Mouse (Mus musculus): Measurements from ENCODE around the gene Syne3. TPM values are rescaled to one million over a fixed set of nuclear protein-coding genes. Genes with fewer than 3 reads are reported as not detected.

The Syne3 gene
- total RNA-seq, 2 experiments from 2014 or later = 1.7 to 1.9 TPM

DNA sequence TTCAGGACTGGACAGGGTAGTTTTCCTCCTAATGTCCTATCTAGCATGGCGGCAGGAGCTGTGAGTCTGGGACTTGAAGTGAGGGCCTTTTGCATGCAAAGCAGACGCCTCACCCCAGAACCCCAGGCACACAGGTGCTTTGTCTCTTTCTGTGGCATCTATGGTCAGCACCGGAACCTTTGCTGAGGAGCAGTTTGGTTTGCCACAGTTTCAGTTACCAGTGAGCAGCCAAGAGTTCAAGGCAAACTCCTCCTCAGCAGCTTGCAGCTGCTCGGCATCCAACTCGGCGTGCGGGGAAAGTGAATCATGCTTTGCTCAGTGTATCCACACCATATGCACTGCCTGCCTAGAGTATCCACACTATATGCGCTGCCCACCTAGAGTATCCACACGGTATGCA, 13.2 kb upstream of the Syne3 start:
- Histone ChIP-seq H3K27ac (no peak overlapping the region), H3K4me3 (no peak overlapping the region)
- intact Hi-C loops (cut with DNase I) = loop anchor here (10.0 kb wide), 2 partner anchors 188 to 578 kb away; no protein-coding TSS in a partner anchor
- DNase-seq (ENCODE audit: extremely low spot score in 1 of 2, low spot score in 2 of 2) = no peak
- TF ChIP-seq CTCF (IDR thresholded peaks at IDR 0.05) = no peak

DNA sequence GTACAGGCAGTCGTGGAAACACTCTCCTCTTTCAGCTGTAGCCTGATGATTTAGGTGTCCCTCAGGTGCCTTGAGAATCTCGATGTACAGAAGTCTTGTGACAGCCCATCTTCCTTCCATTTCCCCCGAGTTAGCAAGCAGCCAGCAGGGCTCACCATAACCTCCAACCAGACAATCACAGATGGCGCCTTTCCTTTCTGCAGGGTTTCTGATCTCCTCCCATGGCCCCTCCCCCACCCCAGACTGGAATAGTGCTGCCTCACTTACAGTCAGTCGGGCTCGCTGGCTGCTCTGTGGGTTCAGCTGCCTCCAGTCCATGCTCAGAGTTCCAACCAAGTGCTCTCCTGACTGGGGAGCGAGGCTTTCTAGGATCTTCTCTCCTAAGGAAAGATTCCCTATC, 12.5 kb upstream of the Syne3 start:
- TF ChIP-seq CTCF (IDR thresholded peaks at IDR 0.05) = no peak
- DNase-seq (ENCODE audit: extremely low spot score in 1 of 2, low spot score in 2 of 2) = no peak
- intact Hi-C loops (cut with DNase I) = loop anchor here (10.0 kb wide), 2 partner anchors 187 to 577 kb away; no protein-coding TSS in a partner anchor
- no peak overlapping the region for H3K4me3 ChIP-seq
- no peak overlapping the region for H3K27ac ChIP-seq

DNA sequence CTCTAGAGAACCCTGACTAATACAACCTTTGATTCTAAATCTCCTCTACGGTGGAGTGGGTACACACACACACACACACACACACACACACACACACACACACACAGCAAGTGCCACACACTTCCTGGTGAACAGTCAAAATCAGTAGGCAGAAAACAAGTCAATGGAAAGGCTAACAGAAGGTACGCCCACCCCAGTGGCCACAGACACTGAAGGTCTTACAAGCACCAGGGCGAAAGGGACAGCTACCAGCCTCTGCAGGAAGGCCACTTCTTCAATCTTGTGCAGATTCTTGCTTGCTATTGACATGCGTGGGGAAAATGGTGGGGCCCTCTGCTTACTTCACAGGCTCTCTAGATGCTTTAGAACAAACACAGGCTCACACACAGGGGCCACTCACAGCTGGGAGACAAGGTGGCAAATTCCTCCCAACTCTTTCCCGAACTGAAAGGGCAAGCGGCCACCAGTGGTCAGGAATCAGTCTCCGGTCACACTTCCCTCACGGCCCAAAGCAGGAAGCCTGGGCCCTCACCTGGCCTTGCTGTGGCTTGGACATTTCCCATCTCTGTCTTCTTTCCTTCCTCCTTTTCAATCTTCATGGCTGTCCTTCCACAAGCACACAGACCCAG, 11.9 kb upstream of the Syne3 start:
- no peak overlapping the region for H3K4me3 ChIP-seq
- intact Hi-C loops (cut with DNase I) = loop anchor here (10.0 kb wide), 2 partner anchors 187 to 577 kb away; no protein-coding TSS in a partner anchor
- TF ChIP-seq CTCF (IDR thresholded peaks at IDR 0.05) = no peak
- no peak overlapping the region for H3K27ac ChIP-seq
- DNase-seq (ENCODE audit: extremely low spot score in 1 of 2, low spot score in 2 of 2) = no peak

DNA sequence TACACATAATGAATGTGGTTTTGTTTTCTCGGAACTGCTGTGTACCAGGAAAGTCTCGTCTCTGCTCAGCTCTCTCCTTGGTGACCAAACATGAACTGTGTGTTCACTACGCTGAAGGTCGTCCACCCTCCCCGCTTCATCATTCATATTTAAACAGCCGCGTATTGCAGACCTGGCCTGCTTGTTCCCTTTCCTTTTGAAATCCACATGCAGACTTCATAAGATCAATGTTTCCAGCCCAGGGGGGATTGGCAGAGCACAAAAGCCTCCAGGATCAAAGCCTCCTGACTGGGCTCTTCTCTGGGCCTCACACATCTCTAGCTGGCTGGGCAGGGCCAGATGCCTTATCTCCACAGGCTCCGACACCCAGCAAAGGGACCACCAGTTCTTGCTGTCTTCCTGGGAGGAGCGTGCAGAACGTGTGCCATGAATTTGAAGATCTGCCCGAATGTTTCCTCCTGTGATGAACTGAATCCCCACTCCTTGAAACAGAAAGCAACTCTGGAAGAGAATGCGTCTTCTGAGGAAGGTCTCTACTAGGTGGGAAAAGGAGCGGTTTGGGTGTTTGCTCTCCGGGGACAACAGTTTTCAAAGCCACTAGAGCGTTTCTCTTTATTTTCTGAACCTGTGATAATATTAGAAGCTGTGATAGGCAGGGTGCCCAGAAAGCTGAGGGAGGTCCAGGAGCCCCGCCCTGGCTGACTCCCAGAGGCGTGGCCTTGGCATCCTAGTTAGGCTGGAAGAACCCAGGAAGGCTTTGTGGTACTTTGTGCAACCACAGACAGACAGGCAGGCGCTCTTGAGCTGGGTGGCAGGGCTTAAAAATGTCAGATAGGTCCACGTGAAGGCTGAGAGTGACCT, 10.0 kb upstream of the Syne3 start:
- DNase-seq (ENCODE audit: extremely low spot score in 1 of 2, low spot score in 2 of 2) = no peak
- H3K27ac ChIP-seq = peak overlapping the region; percentile 47
- TF ChIP-seq CTCF (IDR thresholded peaks at IDR 0.05) = no peak; the same call in 1 of the 2 replicates
- intact Hi-C loops (cut with DNase I) = loop anchor here (10.0 kb wide), 2 partner anchors 185 to 575 kb away; no protein-coding TSS in a partner anchor
- H3K4me3 ChIP-seq = no peak overlapping the region

DNA sequence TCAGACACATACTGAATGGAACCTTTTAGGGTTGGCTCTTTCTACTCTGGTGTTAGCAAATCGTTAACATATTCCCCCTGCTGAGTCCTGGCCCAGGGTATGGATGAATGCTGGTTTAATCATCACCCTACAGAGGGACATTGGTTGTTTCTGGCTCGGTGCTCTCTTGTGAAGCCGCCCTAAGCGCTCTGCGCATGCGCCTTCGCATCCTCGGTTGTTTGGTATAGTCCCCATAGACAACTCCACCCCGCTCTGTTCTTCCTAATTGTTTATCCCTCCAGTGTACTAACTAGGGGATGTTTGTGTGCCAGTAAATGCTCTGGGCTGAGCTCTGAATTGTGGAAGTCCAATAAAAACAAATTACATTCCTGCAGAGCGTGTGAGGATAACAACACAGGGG, 7.0 kb upstream of the Syne3 start:
- Histone ChIP-seq H3K4me3 (no peak overlapping the region), H3K27ac (no peak overlapping the region)
- no peak for TF ChIP-seq CTCF (IDR thresholded peaks at IDR 0.05)
- intact Hi-C loops (cut with DNase I) = no loop called here
- DNase-seq (ENCODE audit: extremely low spot score in 1 of 2, low spot score in 2 of 2) = no peak

DNA sequence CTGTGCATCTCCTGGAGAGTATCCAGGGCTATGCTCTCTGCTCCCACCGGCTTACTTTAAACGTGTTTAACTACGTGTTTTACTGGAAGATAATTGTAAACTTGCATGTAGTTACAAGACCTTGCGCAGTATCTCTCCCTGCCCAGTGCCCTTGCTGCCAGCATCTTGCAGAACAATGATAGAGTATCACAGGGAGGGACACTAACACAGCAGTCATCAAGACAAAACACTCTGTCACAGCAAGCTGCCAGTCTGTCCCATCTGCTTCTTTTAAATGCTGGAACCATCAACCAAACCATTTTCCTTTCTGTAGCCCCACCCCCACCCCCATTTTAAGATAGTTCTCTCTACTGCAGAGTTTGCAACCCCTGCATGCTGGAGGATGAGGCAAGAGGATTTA, 6.6 kb upstream of the Syne3 start:
- no peak for DNase-seq (ENCODE audit: extremely low spot score in 1 of 2, low spot score in 2 of 2)
- intact Hi-C loops (cut with DNase I) = no loop called here
- Histone ChIP-seq H3K27ac (no peak overlapping the region), H3K4me3 (no peak overlapping the region)
- no peak for TF ChIP-seq CTCF (IDR thresholded peaks at IDR 0.05)

DNA sequence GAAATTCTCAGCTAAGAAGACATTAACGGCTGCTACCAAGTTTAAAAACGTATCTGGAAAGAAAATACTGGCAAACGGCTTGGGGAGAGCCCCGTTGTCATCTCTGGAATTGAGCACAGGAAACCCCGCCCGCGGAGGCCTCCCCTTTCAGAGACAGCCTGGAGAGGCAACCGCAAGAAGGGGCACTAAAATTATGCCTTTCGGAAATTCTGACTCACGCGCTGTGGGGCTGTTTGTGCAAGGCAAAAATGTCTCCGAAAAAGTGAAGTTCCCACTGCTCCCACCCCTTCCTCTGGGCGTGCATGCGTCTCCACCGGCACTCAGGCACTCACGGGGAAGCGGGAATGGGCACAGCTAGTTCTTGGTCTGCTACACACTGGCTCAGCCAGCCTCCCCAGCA, 3.5 kb upstream of the Syne3 start:
- peak; percentile 56 to 64 for DNase-seq (ENCODE audit: extremely low spot score in 1 of 2, low spot score in 2 of 2)
- intact Hi-C loops (cut with DNase I) = no loop called here
- H3K4me3 ChIP-seq = peak overlapping the region; percentile 13; the same call in 1 of the 2 replicates
- TF ChIP-seq CTCF (IDR thresholded peaks at IDR 0.05) = no peak
- 0 out of 2 replicates have a peak overlapping the region, but pooled peaks have one; percentile 11 for H3K27ac ChIP-seq

DNA sequence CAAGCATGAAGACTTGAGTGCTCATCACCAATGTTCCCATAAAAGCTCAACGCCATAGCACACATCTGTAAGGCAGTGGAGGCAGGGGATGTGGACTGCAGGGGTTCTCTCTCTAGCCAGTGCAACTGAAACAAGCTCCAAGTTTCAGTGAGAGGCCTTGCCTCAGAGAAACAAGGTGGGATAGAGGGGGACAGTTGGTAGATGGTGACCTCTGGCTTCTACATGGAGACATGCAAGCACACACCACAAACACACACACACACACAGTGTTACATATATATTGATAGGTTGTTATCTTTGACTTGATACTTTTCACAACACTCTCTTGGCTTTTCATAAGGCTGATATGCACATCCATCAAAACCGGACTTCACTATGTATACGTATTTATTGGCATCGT, 2.7 kb upstream of the Syne3 start:
- intact Hi-C loops (cut with DNase I) = no loop called here
- H3K4me3 ChIP-seq = no peak overlapping the region
- H3K27ac ChIP-seq = no peak overlapping the region
- TF ChIP-seq CTCF (IDR thresholded peaks at IDR 0.05) = no peak
- no peak for DNase-seq (ENCODE audit: extremely low spot score in 1 of 2, low spot score in 2 of 2)

DNA sequence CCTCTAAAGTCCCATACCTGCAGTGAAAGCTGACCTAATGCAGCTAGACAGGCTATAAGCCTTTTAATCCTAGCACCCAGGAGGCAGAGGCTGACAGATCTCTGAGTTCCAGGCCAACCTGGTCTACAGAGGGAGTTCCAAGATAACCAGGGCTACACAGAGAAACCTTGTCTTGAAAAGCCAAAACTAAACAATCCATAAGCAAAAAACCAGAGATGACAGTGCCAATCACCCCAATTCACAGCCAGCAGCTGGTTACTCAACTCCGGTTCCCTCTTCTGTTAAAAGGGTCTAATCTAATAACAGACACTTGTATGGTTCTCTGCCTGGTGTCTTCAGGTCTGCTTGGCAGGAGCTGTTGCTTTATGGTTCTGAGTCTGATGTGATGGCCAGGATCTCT, 2.0 kb upstream of the Syne3 start:
- Histone ChIP-seq H3K4me3 (no peak overlapping the region), H3K27ac (no peak overlapping the region)
- TF ChIP-seq CTCF (IDR thresholded peaks at IDR 0.05) = no peak
- intact Hi-C loops (cut with DNase I) = no loop called here
- DNase-seq (ENCODE audit: extremely low spot score in 1 of 2, low spot score in 2 of 2) = no peak

DNA sequence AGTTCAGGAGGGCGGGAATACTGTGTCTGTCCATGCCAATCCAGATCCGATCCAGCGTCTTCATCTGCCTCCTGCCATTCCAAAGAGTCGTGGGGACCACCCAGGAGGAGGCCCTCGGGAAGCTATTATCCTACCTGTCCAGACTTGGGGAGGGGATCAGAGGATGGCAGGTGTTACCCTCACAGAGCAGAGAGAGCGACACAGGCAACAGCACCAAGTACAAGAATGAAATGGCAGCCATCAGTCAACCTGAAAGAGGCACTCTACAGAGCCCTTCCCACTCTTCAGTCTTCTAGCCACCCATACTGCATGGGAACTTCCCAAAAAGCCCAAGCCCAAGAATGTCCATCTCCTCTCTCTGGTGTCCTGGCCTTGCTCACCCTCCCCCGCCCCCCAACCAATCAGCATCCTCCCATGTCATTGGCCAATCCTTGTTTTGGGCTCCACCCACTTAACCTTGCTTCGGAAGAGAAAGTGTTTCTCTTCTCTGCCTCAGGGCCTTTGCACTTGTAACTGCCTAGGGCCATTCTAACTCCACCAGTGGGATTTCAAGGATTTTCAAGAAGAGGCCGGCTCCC, 693 bp upstream of the Syne3 start:
- H3K4me3 ChIP-seq = peak overlapping the region; percentile 70
- no peak for DNase-seq (ENCODE audit: extremely low spot score in 1 of 2, low spot score in 2 of 2)
- no peak overlapping the region for H3K27ac ChIP-seq
- no peak for TF ChIP-seq CTCF (IDR thresholded peaks at IDR 0.05)
- intact Hi-C loops (cut with DNase I) = no loop called here

DNA sequence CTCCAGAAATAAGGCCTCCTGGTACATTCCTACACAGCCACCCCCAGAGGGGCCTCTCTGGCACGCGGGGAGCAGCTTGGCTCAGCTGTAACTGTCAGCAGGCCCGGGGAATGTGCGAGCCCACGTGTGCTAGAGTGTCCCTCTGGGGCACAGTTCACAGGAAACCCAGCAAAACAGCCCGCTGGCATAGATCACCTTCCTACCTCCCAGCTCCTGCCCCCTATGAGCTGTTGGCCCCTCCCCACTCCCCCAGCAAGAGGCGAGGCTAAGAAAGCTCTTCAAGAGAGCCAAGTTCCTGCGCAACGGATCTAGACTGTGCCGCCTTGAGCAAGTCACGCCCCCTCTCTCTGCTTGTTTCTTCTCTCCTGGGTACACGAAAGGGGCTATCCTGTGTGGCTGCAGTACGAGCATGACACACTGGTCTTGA, 844 bp downstream of the Syne3 start:
- intact Hi-C loops (cut with DNase I) = no loop called here
- H3K4me3 ChIP-seq = peak overlapping the region; percentile 70
- no peak overlapping the region for H3K27ac ChIP-seq
- no peak for DNase-seq (ENCODE audit: extremely low spot score in 1 of 2, low spot score in 2 of 2)
- no peak for TF ChIP-seq CTCF (IDR thresholded peaks at IDR 0.05)

DNA sequence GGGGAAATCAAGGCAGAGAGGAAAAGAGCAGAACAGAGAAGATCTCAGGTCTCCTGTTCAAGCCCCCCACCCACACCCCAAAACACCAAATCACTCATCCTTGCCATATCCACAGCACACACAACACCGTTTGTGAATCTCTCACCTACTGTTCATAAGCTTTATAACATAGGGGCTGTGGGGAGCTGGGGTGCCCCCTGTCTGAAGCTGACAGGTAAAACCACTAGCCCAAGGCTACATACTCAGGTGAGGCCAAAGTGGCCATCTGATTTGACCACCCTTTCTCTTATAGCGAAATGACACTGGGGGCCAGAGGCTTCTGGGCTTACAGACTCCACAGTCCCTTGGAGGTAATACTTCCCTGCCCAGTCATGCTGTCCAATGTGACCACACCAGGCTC, 1.5 kb downstream of the Syne3 start:
- H3K4me3 ChIP-seq = no peak overlapping the region
- intact Hi-C loops (cut with DNase I) = no loop called here
- TF ChIP-seq CTCF (IDR thresholded peaks at IDR 0.05) = no peak; the same call in 1 of the 2 replicates
- no peak for DNase-seq (ENCODE audit: extremely low spot score in 1 of 2, low spot score in 2 of 2)
- no peak overlapping the region for H3K27ac ChIP-seq

Data from left cerebral cortex, adult 2 months (tissue).